Mouse (Mus musculus) adrenal gland, adult (tissue): ENCODE measurements around the gene Mif4gd.

Experiments
- DNase-seq, 2 experiments: peaks; one replicate each; pipeline ENCODE4 v3.0.0; 2022 to 2023; ENCODE audit warnings: low spot score in 1 of 2; ENCODE audit not compliant: inconsistent age in 2 of 2

Mif4gd gene

DNA sequence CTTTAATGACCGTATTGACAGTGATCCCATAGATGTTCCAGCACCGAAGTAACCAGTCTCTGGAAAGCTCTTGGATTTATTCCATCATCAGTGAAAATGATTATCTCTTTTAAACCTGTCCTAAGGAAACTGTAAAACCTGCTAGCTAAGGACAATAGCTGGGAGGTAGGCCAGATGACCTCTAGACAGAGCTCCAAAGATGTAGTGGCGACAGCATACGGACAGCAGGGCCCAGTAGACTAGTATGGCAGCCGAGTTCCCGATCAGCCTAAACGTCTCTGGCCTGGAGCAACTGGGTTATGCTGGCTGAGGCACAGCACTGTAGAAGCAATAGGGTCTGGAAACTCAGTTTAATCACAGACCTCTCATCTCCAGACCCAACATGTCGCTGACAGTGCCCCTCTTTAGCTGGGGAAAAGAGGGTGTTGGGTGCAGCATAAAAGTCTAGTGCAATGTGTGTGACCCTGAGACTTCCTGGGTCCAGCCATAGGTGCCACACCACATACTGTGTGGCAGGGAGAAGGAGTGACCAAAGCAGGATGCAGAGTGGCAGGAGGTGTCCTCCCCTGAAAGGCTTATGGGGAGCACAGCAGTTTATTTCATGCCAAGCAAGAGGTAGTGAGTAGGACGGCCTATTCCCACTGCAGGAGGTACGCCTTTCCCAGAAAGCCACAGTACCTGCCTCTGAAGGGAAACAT, 28.2 kb downstream of the Mif4gd start:
- no peak for DNase-seq

DNA sequence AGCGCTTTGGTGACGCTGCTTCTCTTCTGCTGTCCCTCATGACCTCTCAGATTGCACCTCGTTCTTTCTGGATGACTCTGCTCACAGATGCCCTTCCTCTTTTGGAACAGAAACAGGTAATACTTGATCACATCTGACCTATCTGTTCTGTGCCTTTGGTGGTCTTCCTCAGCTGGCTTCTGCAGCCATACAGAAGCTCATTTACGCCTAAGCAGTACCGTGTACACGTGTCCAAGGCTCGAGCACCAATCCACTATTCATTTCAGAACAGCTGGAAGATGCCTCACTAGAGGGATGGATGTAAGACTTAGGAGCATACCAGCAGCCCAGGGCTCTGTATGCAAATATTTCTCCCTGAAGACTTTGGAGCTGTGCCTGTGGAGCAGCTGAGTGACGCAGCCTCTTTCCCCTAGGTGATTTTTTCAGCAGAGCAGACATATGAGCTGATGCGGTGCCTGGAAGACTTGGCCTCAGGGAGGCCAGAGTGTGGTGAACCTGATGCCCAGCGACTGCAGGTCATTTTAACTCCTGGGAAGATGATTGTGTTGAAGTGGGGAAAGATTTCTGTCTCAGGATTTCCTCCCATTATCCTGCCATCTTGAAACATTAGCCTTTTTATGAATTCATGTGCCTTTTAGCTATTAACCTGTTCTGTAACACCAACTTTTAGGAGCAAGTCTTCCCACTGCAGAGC, 29.7 kb downstream of the Mif4gd start:
- DNase-seq = no peak

DNA sequence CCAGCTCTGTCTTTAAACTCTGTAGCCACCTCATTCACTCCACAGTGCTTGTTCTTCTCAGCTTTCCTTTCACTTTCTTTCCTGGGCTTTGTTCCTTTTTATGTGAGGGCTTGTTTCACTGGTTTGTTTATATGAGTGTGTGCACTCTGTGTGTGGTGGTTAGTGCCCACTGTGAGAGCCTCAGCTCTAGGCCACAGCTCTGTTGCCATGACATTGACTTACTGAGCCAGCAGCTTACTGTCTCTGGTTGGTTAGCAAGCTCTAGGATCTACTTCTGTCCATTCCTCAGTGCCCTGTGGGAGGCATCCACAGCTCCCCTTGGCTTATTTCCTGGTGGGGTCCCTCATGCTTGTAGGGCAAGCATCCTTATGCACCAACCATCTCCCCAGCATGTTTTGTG, 33.7 kb downstream of the Mif4gd start:
- no peak for DNase-seq

DNA sequence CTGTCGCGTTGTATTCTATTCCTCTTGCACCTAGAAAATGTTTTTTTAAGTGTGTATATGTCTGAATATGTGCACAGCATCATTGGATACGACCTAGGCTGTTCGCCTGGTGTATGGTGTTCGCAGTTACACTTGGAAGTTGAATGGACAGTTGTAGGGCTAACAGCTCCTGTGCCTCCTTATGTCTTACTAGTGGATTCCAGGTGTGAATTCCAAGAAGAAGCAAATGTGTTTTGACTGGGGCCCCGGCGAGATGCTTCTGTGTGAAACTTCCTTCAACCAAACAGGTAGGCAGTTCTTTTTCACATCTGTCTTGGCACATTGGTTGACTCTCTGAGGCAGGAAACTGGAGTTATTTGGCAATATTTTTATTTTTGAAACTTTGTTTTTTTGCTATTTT, 47.8 kb downstream of the Mif4gd start:
- DNase-seq = no peak

DNA sequence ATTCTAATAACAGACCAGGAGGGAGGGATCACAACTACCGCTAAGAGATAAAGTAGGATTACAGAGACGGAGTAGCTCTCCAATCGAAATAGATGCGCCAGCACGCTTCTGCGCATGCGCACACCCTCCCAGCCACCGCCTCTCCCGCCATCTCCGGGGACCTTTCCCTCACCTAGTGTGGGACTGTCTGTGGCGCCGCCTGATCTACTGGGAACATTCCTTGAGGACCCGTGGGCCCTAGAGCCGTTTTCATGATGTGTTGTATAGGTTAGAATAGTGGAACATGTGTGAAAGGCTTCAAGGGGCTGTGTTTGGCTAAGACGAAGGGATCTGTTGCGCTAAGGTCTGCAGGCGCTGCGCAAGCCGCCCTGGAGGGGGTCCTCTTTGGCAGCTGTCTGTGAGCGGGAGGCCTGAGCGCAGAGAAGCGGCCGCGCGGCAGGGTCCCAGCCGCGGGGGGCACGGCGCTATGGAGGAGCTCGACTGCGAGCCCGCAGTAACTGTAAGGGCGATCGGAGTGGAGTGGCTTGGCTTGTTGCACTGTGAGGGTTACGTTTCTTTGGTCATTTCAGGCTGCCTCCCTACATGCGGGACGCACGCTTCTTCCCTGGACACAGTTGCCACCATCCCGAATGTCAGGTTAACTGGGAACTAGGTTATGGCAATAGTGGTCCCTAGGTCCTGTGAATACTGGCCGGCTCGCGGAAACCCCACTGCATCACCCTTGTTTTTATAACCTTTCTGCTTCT, 48.5 kb downstream of the Mif4gd start, which contains the start of gene Nup85:
Gene Nup85 (plus strand): TSS at position 371 of the 746 bp plus-strand sequence.
- DNase-seq = peak; percentile 97 to 99

DNA sequence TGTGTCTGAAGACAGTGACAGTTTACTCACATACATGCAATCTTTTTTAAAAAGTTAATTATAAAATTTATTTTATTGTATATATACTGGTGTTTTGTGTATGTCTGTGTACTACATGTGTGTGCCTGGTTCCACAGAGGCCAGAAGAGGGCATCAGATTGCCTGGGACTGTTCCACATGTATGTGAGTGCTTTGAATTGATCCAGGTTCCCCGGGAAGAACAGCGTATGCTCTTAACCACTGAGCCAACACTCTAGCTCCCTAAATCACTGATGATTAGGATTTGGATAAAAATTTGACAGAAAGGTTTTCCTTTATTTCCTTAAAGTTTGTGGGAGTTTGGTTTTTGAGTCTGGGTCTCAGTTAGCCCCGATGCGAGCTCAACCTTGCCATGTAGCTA, 49.4 kb downstream of the Mif4gd start:
- DNase-seq = no peak
